Comparison of ENCODE assay signal across 10 mouse cellular contexts in genomic region chr10:122990606-122991005, GRCm38 (mm10).
DNase-seq lines count a peak whose midpoint lies in the region; ATAC-seq and TF ChIP-seq lines count a peak whose summit lies in the region.
"Had no signal": no experiment of that assay in that cellular context is flagged by ENCODE, and none has a peak within 500 bp of the region (broad histone marks: within the 10 kb centered on the region; RNA-seq: fewer than 3 reads in every experiment).

No protein-coding gene starts in this region.

- TF ChIP-seq EP300 in ES-Bruce4 (IDR thresholded peaks at IDR 0.05; ENCODE audit: insufficient read depth, low read depth, low read length), result no peak

- no peak for ATAC-seq in kidney, postnatal 0 days (replicated peaks; ENCODE audit: low FRiP score, low read depth)
- no peak for ATAC-seq in heart, embryonic 15.5 days (replicated peaks; ENCODE audit: insufficient number of reproducible peaks, insufficient read depth, low FRiP score, low read depth)
- ATAC-seq in inflammation-experienced regulatory T-cells, adult 6 months, result no peak

- WGBS in cerebellum, adult 2 months, result 59% methylated on average over 6 of the region's 6 CpGs
- WGBS in kidney, postnatal 0 days, result 93% methylated on average over 6 of the region's 6 CpGs
- WGBS in heart, embryonic 15.5 days, result 63% methylated on average over 6 of the region's 6 CpGs

- peaks cover 5% of the 10 kb centered on the region for H3K36me3 ChIP-seq in kidney, postnatal 0 days (ENCODE audit: insufficient read depth, low read length)
- H3K36me3 ChIP-seq in ES-Bruce4 (ENCODE audit: control insufficient read depth, insufficient read depth, low read length, poor library complexity, severe bottlenecking), result peaks cover 2% of the 10 kb centered on the region; the same call in 1 of the 2 replicates
- peaks cover 15% of the 10 kb centered on the region for H3K36me3 ChIP-seq in heart, embryonic 15.5 days

- H3K4me2 ChIP-seq in kidney, postnatal 0 days (ENCODE audit: low read length), result no peak overlapping the region
- peak overlapping the region; percentile 55 for H3K4me2 ChIP-seq in heart, embryonic 15.5 days

- peaks cover 21% of the 10 kb centered on the region for H3K4me1 ChIP-seq in cerebellum, adult 2 months (ENCODE audit: control insufficient read depth, insufficient read depth, low read length)
- peaks cover 14% of the 10 kb centered on the region for H3K4me1 ChIP-seq in kidney, postnatal 0 days (replicated peaks; ENCODE audit: insufficient read depth, low read length)
- no peaks in the 10 kb centered on the region for H3K4me1 ChIP-seq in ES-Bruce4 (ENCODE audit: control insufficient read depth, insufficient read depth, low read length)
- H3K4me1 ChIP-seq in heart, embryonic 15.5 days (replicated peaks), result peaks cover 44% of the 10 kb centered on the region

- H3K9me3 ChIP-seq in kidney, postnatal 0 days (replicated peaks; ENCODE audit: low read length), result no peaks in the 10 kb centered on the region
- no peaks in the 10 kb centered on the region for H3K9me3 ChIP-seq in ES-Bruce4 (replicated peaks; ENCODE audit: control insufficient read depth, insufficient read depth, low read length, poor library complexity, severe bottlenecking)
- no peaks in the 10 kb centered on the region for H3K9me3 ChIP-seq in heart, embryonic 15.5 days (replicated peaks)

- TF ChIP-seq CTCF in cerebellum, adult 2 months (IDR thresholded peaks at IDR 0.05; ENCODE audit: borderline replicate concordance, insufficient read depth, low read depth, low read length), result 0 out of 2 replicates have a peak, but pooled peaks have one; percentile 8
- peak; percentile 19; the same call in 1 of the 2 replicates for TF ChIP-seq CTCF in kidney, postnatal 0 days (IDR thresholded peaks at IDR 0.05; ENCODE audit: low read depth)
- TF ChIP-seq CTCF in ES-Bruce4 (IDR thresholded peaks at IDR 0.05; ENCODE audit: low read depth, low read length), result peak; percentile 19

- no peak overlapping the region for H3K4me3 ChIP-seq in cerebellum, adult 2 months (replicated peaks; ENCODE audit: insufficient read depth, low read depth, low read length)
- no peak overlapping the region for H3K4me3 ChIP-seq in kidney, postnatal 0 days (replicated peaks; ENCODE audit: low read depth, low read length)
- H3K4me3 ChIP-seq in ES-Bruce4 (ENCODE audit: low read depth, low read length), result no peak overlapping the region
- H3K4me3 ChIP-seq in heart, embryonic 15.5 days, result peak overlapping the region; percentile 25

- peak overlapping the region; percentile 60 for H3K27ac ChIP-seq in cerebellum, adult 2 months (ENCODE audit: insufficient read depth, low read length)
- no peak overlapping the region for H3K27ac ChIP-seq in kidney, postnatal 0 days
- H3K27ac ChIP-seq in ES-Bruce4 (ENCODE audit: insufficient read depth, low read length), result no peak overlapping the region
- H3K27ac ChIP-seq in heart, embryonic 15.5 days, result peak overlapping the region; percentile 95

- no peak for TF ChIP-seq POLR2A in cerebellum, adult 2 months (IDR thresholded peaks at IDR 0.05; ENCODE audit: borderline replicate concordance, insufficient read depth, low read length)
- TF ChIP-seq POLR2A in ES-Bruce4 (IDR thresholded peaks at IDR 0.05; ENCODE audit: insufficient read depth, low read length), result no peak

- H3K9ac ChIP-seq in kidney, postnatal 0 days (ENCODE audit: low read depth, low read length), result no peak overlapping the region
- H3K9ac ChIP-seq in ES-Bruce4 (ENCODE audit: low read depth, poor library complexity, severe bottlenecking), result no peak overlapping the region
- no peak overlapping the region for H3K9ac ChIP-seq in heart, embryonic 15.5 days

- no peaks in the 10 kb centered on the region for H3K27me3 ChIP-seq in cerebellum, adult 2 months (ENCODE audit: control insufficient read depth, insufficient read depth, low read length)
- no peaks in the 10 kb centered on the region for H3K27me3 ChIP-seq in kidney, postnatal 0 days (ENCODE audit: insufficient read depth, low read length)
- H3K27me3 ChIP-seq in ES-Bruce4 (ENCODE audit: control insufficient read depth, insufficient read depth, low read length, poor library complexity, severe bottlenecking), result no peaks in the 10 kb centered on the region
- no peaks in the 10 kb centered on the region for H3K27me3 ChIP-seq in heart, embryonic 15.5 days

- DNase-seq in cerebellum, adult 2 months, result peak; percentile 41 to 47
- no peak for DNase-seq in cerebellum, postnatal 4 days (ENCODE audit: low spot score in 2 of 2)
- no peak for DNase-seq in kidney, postnatal 0 days (ENCODE audit: low spot score)
- no peak for DNase-seq in kidney, postnatal 36 days
- DNase-seq in kidney, postnatal 4 days, result no peak
- DNase-seq: gastrocnemius, postnatal 14 days; kidney, adult 18-20 months had no signal

Comparison
In these comparisons a context has a peak if more than half of its experiments do, and no peak if none do; other contexts are left out.
1. DNase-seq: peak in cerebellum, adult 2 months (2 of 2); none in cerebellum, postnatal 4 days (0 of 2), kidney, postnatal 0 days (single experiment), kidney, postnatal 36 days (0 of 2) and kidney, postnatal 4 days (0 of 2).
2. H3K27ac ChIP-seq: peak in cerebellum, adult 2 months (single experiment) and heart, embryonic 15.5 days (single experiment); none in kidney, postnatal 0 days (single experiment) and ES-Bruce4 (single experiment).
3. Peak in every context shown above with its lines, with median percentiles within 50 percentile points of each other: CTCF ChIP-seq.